Mouse (Mus musculus) forebrain, embryonic 14.5 days (tissue): Measurements from ENCODE around the gene Pknox2. TPM values are rescaled to one million over a fixed set of nuclear protein-coding genes. Genes with fewer than 3 reads are reported as not detected.

ENCODE experiments used
- ATAC-seq: fragments of 200-750 bp; cut with Nextera tagmentation; 2 replicates; pipeline ENCODE4 v1.8.0; 2017; ENCODE audit warnings: mild to moderate bottlenecking, moderate library complexity
- DNase-seq: peaks from one replicate; pipeline ENCODE4 v3.0.0-alpha.2; 2015; ENCODE audit warnings: low spot score
- H3K27ac ChIP-seq: fragments of 300-500 bp; sonication (generic); 2 replicates; pipeline ENCODE4 v1.5.1; 2014; ENCODE audit warnings: low read depth, mild to moderate bottlenecking, control low read depth, low read length, moderate library complexity
- H3K27me3 ChIP-seq: fragments of 300-500 bp; sonication (generic); replicated peaks from 2 replicates; pipeline ENCODE4 v1.6.1; 2014; ENCODE audit warnings: low read length, control low read depth, mixed read lengths; ENCODE audit not compliant: control insufficient read depth, insufficient read depth
- H3K36me3 ChIP-seq: fragments of 300-500 bp; sonication (generic); 2 replicates; pipeline ENCODE4 v1.6.1; 2014; ENCODE audit warnings: low read length, control low read depth; ENCODE audit not compliant: control insufficient read depth, insufficient read depth
- H3K4me1 ChIP-seq: fragments of 300-500 bp; sonication (generic); 2 replicates; pipeline ENCODE4 v1.6.1; 2014; ENCODE audit warnings: antibody characterized with exemption, low read length, control low read depth; ENCODE audit not compliant: control insufficient read depth, insufficient read depth
- H3K4me2 ChIP-seq: fragments of 300-500 bp; sonication (generic); 2 replicates; pipeline ENCODE4 v1.6.1; 2014; ENCODE audit warnings: mild to moderate bottlenecking, control low read depth, low read length
- H3K4me3 ChIP-seq: fragments of 300-500 bp; sonication (generic); 2 replicates; pipeline ENCODE4 v1.5.1; 2014; ENCODE audit warnings: low read depth, low read length, control low read depth
- H3K9ac ChIP-seq: fragments of 300-500 bp; sonication (generic); 2 replicates; pipeline ENCODE4 v1.6.1; 2014; ENCODE audit warnings: mild to moderate bottlenecking, low read length, control low read depth, moderate library complexity
- H3K9me3 ChIP-seq: fragments of 300-500 bp; sonication (generic); replicated peaks from 2 replicates; pipeline ENCODE4 v1.6.1; 2016; ENCODE audit warnings: low read length, control low read depth, mixed read lengths; ENCODE audit not compliant: control insufficient read depth
- WGBS: fragments of 180-500 bp; shearing (Covaris S2); extraction: QIAGEN DNeasy Blood & Tissue Kit; methylation state at CpG from one replicate; pipeline ENCODE4 v1.1.7; 2014; 5-methylcytosine and 5-hydroxymethylcytosine counted together
- polyA plus RNA-seq: library from polyadenylated mRNA; unstranded; fragments of >200 nt; fragmentation: Nextera tagmentation; extraction: Ambion mirVana; gene quantifications from 2 replicates; pipeline ENCODE4 v1.2.1, GENCODE M21; 2014

Gene Pknox2
- polyA plus RNA-seq, 1 experiment from 2014 or later, result 12.1 TPM

DNA sequence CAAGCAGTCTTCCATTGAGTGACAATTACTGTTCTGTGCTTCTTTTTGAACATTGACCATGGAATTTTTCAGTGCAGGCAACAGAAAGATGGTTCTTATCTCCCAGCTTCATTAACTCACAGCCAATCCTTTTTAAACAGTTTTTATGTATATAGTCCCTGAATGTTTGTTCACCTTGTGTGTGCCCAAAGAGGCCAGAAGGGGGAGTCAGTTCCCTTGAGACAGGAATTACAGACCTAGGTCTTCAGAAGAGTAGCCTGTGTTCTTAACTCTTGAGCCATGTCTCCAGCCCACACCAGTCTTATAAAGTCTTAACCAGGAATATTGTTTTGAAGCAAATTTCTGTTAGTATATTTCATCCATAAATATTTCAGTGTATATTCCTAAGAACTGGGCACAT lies 270.4 kb downstream of the Pknox2 start:
- DNase-seq, result no peak
- no peaks in the 10 kb centered on the region for H3K9me3 ChIP-seq
- H3K4me2 ChIP-seq, result no peak overlapping the region
- peaks cover 90% of the 10 kb centered on the region for H3K36me3 ChIP-seq
- ATAC-seq, result no peak
- no peak overlapping the region for H3K4me3 ChIP-seq
- H3K9ac ChIP-seq, result no peak overlapping the region
- peaks cover 6% of the 10 kb centered on the region for H3K4me1 ChIP-seq
- no peak overlapping the region for H3K27ac ChIP-seq
- H3K27me3 ChIP-seq, result no peaks in the 10 kb centered on the region

DNA sequence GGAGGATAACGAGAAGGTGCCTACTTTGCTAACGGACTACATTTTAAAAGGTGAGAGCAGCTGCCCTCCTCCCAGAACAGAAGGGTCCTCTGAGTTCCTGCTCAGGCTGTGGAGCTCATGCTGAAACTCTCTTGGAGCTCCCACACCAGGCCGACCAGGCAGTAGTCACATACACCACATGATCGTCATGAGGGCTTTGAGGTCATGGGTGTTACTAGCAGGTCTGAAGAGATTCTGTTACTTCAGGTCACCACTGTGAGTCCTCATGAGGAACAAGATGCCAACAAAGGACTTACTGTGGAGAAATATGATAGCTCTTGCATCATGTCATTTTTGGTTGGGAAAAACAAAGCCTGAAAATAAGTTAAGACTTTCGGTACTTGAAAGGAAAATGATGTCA lies 270.9 kb downstream of the Pknox2 start:
- peaks cover 1% of the 10 kb centered on the region for H3K4me1 ChIP-seq
- no peak overlapping the region for H3K27ac ChIP-seq
- no peak for DNase-seq
- H3K9me3 ChIP-seq, result no peaks in the 10 kb centered on the region
- H3K36me3 ChIP-seq, result peaks cover 94% of the 10 kb centered on the region
- no peak overlapping the region for H3K4me3 ChIP-seq
- H3K4me2 ChIP-seq, result no peak overlapping the region
- 87% methylated on average over 5 of the region's 5 CpGs for WGBS
- ATAC-seq, result no peak
- H3K27me3 ChIP-seq, result no peaks in the 10 kb centered on the region
- no peak overlapping the region for H3K9ac ChIP-seq

DNA sequence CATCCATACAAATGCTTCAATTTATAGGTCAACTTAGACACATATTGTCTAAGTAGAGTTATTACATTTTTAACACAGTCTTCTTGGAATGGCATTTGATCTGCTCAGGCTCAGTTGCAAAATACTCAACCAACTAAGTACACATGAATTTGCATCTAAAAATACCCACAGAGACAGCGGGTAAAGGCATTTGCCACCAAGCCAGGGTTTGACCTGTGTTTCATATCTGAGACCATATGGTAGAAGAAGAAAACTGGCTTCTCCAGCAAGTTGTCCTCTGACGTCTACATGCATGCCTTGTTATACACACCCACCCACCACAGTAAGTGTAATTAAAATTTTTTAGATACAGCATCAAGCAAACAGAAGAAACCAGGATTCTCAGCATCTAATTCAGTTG lies 273.4 kb downstream of the Pknox2 start:
- no peak for ATAC-seq
- H3K4me1 ChIP-seq, result no peaks in the 10 kb centered on the region
- 92% methylated on average over 2 of the region's 2 CpGs for WGBS
- H3K4me2 ChIP-seq, result no peak overlapping the region
- no peak overlapping the region for H3K4me3 ChIP-seq
- no peak for DNase-seq
- no peak overlapping the region for H3K27ac ChIP-seq
- H3K27me3 ChIP-seq, result no peaks in the 10 kb centered on the region
- H3K9ac ChIP-seq, result no peak overlapping the region
- H3K9me3 ChIP-seq, result no peaks in the 10 kb centered on the region
- peaks cover 99% of the 10 kb centered on the region for H3K36me3 ChIP-seq

DNA sequence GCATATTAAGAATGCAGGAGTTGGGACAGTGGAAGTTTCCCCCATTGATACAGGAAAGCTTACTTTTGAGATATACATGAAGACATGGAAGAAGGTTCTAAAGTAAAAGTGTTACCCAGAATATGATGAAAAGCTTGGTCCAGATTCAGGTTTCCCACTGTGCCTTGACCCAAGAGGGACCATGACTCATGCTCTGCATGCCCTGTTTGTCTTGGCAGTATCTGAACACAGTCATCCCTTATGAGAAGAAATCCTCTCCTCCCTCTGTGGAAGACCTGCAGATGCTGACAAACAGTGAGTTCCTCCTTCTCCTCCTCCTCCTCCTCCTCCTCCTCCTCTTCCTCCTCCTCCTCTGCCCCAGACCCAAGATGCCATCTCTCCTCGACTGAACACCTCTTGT lies 276.9 kb downstream of the Pknox2 start:
- Histone ChIP-seq H3K4me1 (no peaks in the 10 kb centered on the region), H3K4me3 (no peak overlapping the region), H3K36me3 (peaks cover 94% of the 10 kb centered on the region), H3K27me3 (no peaks in the 10 kb centered on the region), H3K4me2 (no peak overlapping the region), H3K9ac (no peak overlapping the region), H3K27ac (no peak overlapping the region), H3K9me3 (no peaks in the 10 kb centered on the region)
- ATAC-seq (no peak), DNase-seq (no peak)
- 25% methylated on average over 1 of the region's 1 CpGs for WGBS

DNA sequence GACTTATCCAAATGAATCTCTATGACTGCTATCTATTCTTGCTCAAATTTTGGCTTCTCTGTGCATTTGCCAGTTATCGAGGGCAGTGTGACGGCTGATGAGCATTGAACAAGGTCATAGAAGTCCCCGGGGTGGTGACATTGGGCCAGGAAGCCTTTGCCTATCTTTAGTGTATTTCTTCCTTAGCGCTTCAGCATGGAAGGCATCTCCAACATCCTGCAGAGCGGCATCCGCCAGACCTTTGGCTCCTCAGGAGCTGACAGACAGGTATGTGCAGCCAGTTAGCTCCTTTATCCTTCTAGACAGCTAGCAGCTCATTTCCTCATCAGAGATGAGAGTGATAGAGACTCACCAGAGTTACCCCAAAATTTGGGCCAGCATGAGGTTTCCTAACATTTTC lies 278.5 kb downstream of the Pknox2 start:
- Histone ChIP-seq H3K4me2 (no peak overlapping the region), H3K9ac (no peak overlapping the region), H3K36me3 (peaks cover 92% of the 10 kb centered on the region), H3K27me3 (no peaks in the 10 kb centered on the region), H3K27ac (no peak overlapping the region), H3K4me3 (no peak overlapping the region), H3K4me1 (no peaks in the 10 kb centered on the region), H3K9me3 (no peaks in the 10 kb centered on the region)
- WGBS, result 91% methylated on average over 6 of the region's 6 CpGs
- ATAC-seq, result no peak
- DNase-seq, result no peak

GRCm38 (mm10) chr9:36864862-36865813 lies 282.1 kb downstream of the Pknox2 start:
- 53% methylated on average over 4 of the region's 4 CpGs for WGBS

GRCm38 (mm10) chr9:36863694-36864093 lies 283.5 kb downstream of the Pknox2 start:
- no peak overlapping the region for H3K9ac ChIP-seq
- H3K27me3 ChIP-seq, result no peaks in the 10 kb centered on the region
- 82% methylated on average over 3 of the region's 3 CpGs for WGBS
- DNase-seq, result no peak
- H3K9me3 ChIP-seq, result no peaks in the 10 kb centered on the region
- no peak overlapping the region for H3K27ac ChIP-seq
- H3K36me3 ChIP-seq, result peaks cover 82% of the 10 kb centered on the region
- H3K4me1 ChIP-seq, result no peaks in the 10 kb centered on the region; the same call in 1 of the 2 replicates
- H3K4me3 ChIP-seq, result no peak overlapping the region
- no peak overlapping the region for H3K4me2 ChIP-seq
- ATAC-seq, result no peak

More at GRCm38 (mm10) chr9:36864862-36865813, 282.1 kb downstream of the Pknox2 start:
- Histone ChIP-seq H3K4me2 (no peak overlapping the region), H3K4me1 (no peaks in the 10 kb centered on the region), H3K4me3 (no peak overlapping the region), H3K36me3 (peaks cover 93% of the 10 kb centered on the region), H3K9me3 (no peaks in the 10 kb centered on the region), H3K9ac (no peak overlapping the region), H3K27ac (no peak overlapping the region), H3K27me3 (no peaks in the 10 kb centered on the region)
- ATAC-seq (no peak), DNase-seq (no peak)

- H3K9me3 ChIP-seq, result no peaks in the 10 kb centered on the region
- 94% methylated on average over 2 of the region's 2 CpGs for WGBS
- no peaks in the 10 kb centered on the region; the same call in 1 of the 2 replicates for H3K4me1 ChIP-seq
- no peak for DNase-seq
- H3K4me3 ChIP-seq, result no peak overlapping the region
- no peak overlapping the region for H3K9ac ChIP-seq
- ATAC-seq, result no peak
- no peaks in the 10 kb centered on the region for H3K27me3 ChIP-seq
- no peak overlapping the region for H3K4me2 ChIP-seq
- H3K36me3 ChIP-seq, result peaks cover 75% of the 10 kb centered on the region
- no peak overlapping the region for H3K27ac ChIP-seq
Measured at GRCm38 (mm10) chr9:36862576-36862975, 284.6 kb downstream of the Pknox2 start.

DNA sequence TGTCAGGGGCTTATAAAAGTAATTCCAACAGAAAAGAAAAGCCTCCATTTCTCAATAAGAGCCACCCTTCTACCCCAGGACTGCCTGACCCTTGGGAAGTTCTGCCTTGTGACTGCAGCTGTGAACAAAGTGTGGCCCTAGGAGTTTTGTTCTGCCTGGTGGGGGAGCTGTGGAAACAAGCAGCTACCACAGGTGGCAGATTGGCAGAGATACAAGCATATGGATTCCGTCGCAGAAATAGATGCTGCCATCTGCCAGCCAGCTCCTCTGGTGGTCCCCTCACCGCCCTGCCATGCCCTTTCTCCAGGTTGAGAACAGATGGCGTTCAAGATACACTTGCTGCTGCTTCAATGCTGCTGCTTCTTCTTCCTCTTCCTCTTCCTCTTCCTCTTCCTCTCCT lies 288.5 kb downstream of the Pknox2 start:
- Histone ChIP-seq H3K4me1 (no peaks in the 10 kb centered on the region; the same call in 1 of the 2 replicates), H3K4me3 (no peak overlapping the region), H3K27me3 (no peaks in the 10 kb centered on the region), H3K9me3 (no peaks in the 10 kb centered on the region), H3K4me2 (no peak overlapping the region), H3K9ac (no peak overlapping the region), H3K36me3 (peaks cover 71% of the 10 kb centered on the region), H3K27ac (no peak overlapping the region)
- ATAC-seq (peak; percentile 60), DNase-seq (peak; percentile 75)
- 8% methylated on average over 4 of the region's 4 CpGs for WGBS
